Mouse (Mus musculus) layer of hippocampus, postnatal 36 days (tissue): ENCODE data around the gene Ints3. TPM values are rescaled to one million over a fixed set of nuclear protein-coding genes. Genes with fewer than 3 reads are reported as not detected.

ENCODE experiments used
- DNase-seq, 2 experiments: peaks; one replicate each; pipeline ENCODE4 v3.0.0; 2022
- total RNA-seq, 2 experiments: library from RNA; stranded (reverse); gene quantifications; 2 replicates each; pipeline ENCODE4 v1.2.3; 2021

The Ints3 gene
- total RNA-seq, 2 experiments from 2014 or later = 78.2 to 80.4 TPM

GRCm38 (mm10) chr3:90389511-90390490 lies 43.6 kb downstream of the Ints3 start, which contains the start of gene Slc27a3:
Slc27a3 (minus strand) TSS chr3:90389938.
- DNase-seq = peak; percentile 33 to 48

- no peak for DNase-seq
Observed at GRCm38 (mm10) chr3:90388726-90389510, 44.5 kb downstream of the Ints3 start.

- no peak for DNase-seq
Observed at GRCm38 (mm10) chr3:90388192-90388591, 45.2 kb downstream of the Ints3 start.

- DNase-seq = peak; percentile 53 to 56
Observed at GRCm38 (mm10) chr3:90387483-90387882, 45.9 kb downstream of the Ints3 start.

DNA sequence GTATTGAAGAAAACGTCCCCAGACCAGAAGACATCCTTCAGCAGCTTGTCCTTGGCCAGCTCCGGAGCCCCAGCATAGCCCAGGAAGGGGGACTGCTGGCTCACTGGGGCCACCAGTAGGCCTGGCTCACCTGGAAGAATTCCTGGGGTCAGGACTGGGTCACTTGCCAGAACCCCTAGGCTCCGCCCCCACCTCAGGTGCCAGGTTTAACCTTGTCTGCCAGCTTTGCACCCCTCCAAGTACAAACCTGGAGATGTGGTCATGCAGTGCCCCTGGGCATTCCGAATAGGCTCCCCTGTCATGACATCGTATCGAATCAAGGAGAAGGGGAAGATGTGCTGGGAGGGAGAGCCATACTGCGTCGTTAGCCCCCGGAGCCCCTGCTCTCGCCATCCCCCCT lies 46.6 kb downstream of the Ints3 start:
- no peak for DNase-seq

GRCm38 (mm10) chr3:90384851-90385375 lies 48.5 kb downstream of the Ints3 start:
- DNase-seq = no peak

DNA sequence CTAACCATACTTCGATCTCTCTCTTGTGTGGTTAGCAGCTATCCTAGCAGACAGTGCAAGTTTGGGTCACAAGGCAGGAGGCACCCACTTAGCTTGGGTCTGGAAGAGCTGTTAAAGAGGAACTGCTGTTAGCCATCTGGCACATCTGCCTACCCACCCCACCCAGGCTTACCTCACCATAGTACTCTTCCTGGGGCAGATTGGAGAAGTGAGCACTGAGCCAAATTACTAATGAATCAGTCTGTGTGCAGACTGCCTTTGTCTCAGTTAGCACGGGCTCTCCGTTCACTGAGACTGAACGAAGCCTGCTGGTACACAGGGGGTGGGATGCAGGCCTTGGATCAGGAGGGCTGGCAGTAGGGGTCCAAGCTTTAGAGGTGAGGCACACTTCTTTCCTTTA lies 49.7 kb downstream of the Ints3 start:
- peak in 1 of 2 experiments; percentile 53 for DNase-seq

- no peak for DNase-seq
Observed at GRCm38 (mm10) chr3:90381727-90382126, 51.7 kb downstream of the Ints3 start.

DNA sequence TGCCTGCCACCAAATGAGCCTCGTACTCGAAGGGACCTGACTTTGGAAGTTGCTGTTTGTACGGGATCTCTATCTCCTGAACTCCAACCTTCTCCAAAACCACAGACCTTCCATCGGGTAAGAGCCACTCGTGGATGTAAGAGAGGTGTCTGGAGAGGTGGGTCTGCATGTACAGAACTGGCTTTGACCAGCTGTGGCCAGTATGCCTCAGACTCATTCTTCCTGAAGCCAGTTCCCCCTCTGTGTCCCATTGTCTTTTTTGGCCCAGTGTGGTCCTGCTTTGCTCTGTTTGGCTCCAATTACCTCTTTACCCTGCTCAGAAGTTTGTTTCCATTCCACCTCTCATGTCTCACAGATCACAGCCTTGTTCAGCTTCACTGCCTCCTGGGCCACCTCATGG lies 54.9 kb downstream of the Ints3 start:
- DNase-seq = no peak

- no peak for DNase-seq
Observed at GRCm38 (mm10) chr3:90376247-90376585, 57.2 kb downstream of the Ints3 start.

DNA sequence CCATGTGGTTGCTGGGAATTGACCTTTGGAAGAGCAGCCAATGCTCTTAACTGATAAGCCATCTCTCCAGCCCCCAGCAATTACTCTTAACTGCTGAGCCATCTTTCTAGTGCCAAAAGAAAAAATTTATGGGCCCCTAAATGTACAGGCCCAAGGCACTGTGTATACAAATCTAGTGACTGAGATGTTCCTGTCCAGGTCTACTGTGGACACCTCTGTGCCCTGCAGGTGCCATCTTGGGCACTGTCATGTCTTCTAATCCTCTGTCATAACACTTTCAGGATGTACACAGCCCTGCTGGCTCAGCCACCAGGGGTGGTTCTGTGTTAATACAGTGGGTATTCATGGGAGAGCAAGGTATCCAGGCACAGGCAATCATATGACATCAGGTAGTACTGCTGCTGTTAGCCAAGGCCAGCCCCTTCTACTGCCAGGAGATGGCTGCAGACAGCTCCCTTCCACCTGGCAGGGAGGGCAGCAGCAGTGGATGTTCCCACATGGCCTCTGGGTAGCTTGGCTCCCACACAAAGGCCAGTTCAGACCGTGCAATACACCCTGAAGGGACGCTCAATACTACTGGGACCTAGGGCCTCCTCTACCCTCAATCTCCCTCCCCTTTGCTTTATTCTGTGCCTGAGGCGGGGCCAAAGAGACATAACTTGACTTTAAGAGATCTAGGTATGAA lies 57.7 kb downstream of the Ints3 start:
- no peak for DNase-seq

GRCm38 (mm10) chr3:90374368-90374767 lies 59.1 kb downstream of the Ints3 start:
- no peak for DNase-seq

DNA sequence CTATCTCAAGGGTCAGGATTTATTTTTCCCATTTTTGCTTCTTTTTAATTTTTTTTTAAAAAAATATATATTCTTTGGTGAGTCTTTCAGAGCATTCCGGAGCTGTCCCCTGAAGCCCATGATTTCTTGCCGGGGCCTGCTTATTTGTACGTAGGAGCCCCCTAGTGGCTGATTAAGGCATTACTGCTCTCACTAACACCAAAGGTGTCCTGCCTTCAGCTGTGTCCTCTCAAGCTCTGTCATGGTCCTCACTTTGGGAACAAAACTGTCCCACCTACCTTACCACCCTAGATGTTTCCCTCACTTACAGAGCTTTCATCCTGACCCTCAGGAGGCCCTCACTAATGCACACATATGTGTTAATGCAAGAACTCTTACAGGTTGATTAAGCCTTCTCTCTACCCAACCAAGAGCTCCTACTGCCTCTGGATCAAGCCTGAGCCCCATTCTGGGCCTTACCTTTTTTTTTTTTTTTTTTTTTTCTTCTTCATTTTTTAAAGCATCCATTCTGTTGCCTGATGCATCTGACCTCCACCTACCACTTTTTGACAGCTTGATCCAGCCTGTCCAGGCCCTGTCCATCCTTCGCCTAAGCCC lies 59.9 kb downstream of the Ints3 start:
- DNase-seq = peak in 1 of 2 experiments; percentile 72

DNA sequence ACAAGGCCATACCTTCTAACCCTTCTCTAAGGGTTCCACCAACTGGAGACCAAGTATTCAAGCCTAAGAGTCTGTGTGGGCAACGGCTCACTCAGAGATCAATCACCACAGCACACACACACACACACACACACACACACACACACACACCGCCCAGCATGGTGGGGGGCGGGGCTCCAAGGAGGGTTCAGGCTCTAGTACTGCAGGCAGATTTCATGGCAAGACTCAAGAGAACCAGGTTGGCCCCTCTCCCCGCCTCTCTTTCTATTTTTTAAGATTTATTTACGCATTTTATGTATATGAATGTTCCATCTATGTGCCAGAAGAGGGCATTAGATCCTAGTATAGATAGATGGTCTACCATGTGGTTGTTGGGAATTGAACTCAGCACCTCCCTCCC lies 60.6 kb downstream of the Ints3 start:
- DNase-seq = no peak

GRCm38 (mm10) chr3:90371857-90372256 lies 61.6 kb downstream of the Ints3 start:
- no peak for DNase-seq

DNA sequence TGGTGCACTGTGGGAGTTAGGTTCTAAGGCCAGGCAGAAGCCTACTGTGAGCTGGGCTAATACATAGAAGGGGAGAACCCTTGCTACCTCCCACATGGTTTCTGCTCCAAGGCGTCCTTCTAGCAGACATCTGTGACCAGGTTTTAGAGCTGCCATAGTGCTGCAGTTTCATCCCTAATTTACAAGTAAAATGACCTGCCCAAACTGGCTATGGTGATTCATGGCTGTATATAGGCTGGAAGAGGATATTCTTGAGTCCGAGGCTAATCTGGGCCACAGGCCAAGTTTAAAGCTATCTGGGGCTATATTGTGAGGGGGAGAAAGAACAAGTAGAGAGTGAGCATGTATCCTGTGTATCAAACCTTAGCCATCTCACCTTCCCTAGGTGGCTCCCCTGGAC lies 64.4 kb downstream of the Ints3 start:
- DNase-seq = no peak

DNA sequence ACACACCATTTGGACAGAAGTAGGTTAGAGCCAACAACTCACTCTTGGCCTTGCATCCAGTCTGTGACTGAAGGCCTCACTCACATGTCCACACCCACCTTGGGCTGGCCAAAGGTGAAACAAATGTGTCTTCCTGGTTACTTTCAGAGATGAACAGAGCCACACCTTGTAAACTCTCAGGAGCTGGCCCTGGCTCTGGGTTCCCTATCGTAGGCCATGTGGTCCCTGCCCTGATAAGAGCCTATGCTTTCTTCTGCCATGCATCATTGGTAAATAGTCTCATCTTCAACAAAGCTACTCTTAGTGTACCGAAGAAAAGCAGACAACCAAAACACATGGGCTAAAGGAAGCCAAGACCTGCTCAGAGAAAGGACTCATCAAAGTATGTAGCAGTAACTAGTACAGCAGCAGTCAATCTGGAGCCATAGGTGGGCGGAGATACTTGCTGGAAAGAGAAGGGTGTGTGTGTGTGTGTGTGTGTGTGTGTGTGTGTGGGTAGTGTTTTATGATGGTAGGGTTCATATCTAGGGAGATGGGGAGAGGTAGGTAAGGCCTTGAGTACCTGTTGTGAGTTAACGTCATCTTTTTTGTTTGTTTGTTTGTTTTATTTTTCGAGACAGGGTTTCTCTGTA lies 66.3 kb downstream of the Ints3 start:
- no peak for DNase-seq

DNA sequence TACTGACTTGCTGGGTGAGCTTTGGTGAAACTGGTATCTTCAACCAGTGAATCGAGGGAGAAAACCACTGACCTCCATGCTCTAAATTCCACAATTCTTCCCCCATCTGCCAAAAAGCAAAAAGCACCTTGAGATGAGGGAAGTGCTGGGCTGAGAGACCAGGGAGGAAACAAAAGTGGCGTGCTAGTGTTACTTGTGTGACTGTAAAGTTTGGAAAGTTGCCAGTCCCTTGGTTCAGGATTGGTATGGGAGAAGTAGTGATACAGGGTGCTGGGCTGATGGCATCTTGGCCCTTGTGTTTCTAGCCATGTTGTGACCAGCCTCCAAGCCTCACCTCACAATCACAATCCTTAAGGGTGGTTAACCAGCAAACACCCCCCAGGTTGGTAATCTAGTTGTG lies 71.1 kb downstream of the Ints3 start:
- DNase-seq = no peak

DNA sequence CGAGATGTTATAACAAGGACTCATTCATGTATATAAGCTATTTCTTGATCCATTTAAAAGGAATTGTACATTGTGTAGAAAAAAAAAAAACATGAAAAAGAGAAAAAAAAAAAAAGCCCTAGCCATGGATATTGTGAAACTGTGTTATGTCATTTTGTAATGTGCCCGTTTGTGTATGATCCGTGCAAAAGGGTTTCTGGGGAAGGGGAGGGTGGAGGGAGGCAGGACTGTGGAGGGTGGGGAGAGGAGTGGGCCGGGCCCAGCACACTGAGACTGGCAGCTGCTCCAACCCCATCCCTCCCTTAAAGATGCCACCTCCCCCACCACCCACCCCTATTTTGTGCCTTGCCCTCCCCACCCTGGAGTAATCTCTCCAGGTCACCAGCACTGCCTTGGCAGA lies 71.9 kb downstream of the Ints3 start:
- no peak for DNase-seq

- DNase-seq = no peak
Observed at GRCm38 (mm10) chr3:90359230-90359629, 74.2 kb downstream of the Ints3 start.

DNA sequence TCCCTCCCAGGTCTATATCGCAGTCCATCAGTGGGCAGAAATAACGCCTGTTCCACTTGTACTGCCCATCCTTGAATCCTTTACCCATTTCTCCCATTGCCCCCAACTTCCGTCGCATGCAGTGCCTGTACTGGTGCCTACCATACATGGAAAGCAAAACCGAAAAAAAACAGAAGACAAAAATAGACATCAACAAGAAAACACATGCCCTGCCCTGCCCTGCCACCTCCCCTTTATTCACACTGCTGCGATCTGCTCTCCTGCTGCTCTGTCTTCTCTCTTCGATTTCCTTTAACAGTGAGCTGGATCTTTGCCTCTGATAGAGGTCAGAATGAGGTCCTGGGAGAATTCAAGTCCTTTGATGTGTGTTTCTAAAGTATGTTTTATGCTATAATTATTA lies 75.5 kb downstream of the Ints3 start:
- no peak for DNase-seq

GRCm38 (mm10) chr3:90347847-90348246 lies 85.6 kb downstream of the Ints3 start:
- no peak for DNase-seq
